In genomic region chr13:102873412-102874016, GRCm38 (mm10) we compare ENCODE assay signal across 24 mouse cellular contexts.
DNase-seq lines count a peak whose midpoint lies in the region; ATAC-seq and TF ChIP-seq lines count a peak whose summit lies in the region.
"Had no signal": no experiment of that assay in that cellular context is flagged by ENCODE, and none has a peak within 500 bp of the region (broad histone marks: within the 10 kb centered on the region; RNA-seq: fewer than 3 reads in every experiment).

No protein-coding gene starts in this region.

- no peak overlapping the region for H3K9ac ChIP-seq in hindbrain, embryonic 13.5 days
- H3K9ac ChIP-seq in CH12.LX (ENCODE audit: insufficient read depth, low read depth), result peak overlapping the region; percentile 80
- H3K9ac ChIP-seq: forebrain, embryonic 15.5 days; hindbrain, embryonic 15.5 days; kidney, embryonic 15.5 days had no signal

- in situ Hi-C loops in CH12.LX (cut with MboI; ENCODE audit: low pct_ligation_motif_present, low pct_unique_long_range_greater_than_20kb, low sequenced_read_pairs), result no loop called here

- dilution Hi-C loops in CH12.LX (cut with MboI; ENCODE audit: extremely low pct_ligation_motif_present, extremely low pct_unique_long_range_greater_than_20kb, low sequenced_read_pairs), result no loop called here

- no peak; the same call in none of the 2 replicates for TF ChIP-seq RAD21 in CH12.LX (IDR thresholded peaks at IDR 0.05; ENCODE audit: low read depth, low read length)

- no peak for TF ChIP-seq CTCF in CH12.LX (conservative IDR thresholded peaks at IDR 0.05 in 1 of 2, IDR thresholded peaks at IDR 0.05 in 1 of 2; ENCODE audit: low read depth in 2 of 2, low read length in 2 of 2)

- no peak for DNase-seq in heart, embryonic 10.5 days (ENCODE audit: low spot score)
- no peak for DNase-seq in heart, postnatal 10 days
- DNase-seq in hindbrain, embryonic 10.5 days (ENCODE audit: low spot score), result no peak
- DNase-seq in A20 (ENCODE audit: low read depth, low spot score), result peak; percentile 27
- DNase-seq in CH12.LX (ENCODE audit: extremely low read depth), result peak; percentile 87
- DNase-seq in liver, result no peak
- DNase-seq in adipocyte (ENCODE audit: low spot score), result no peak
- DNase-seq: adrenal gland, postnatal 36 days; cerebellum, adult 11 months; cerebellum, postnatal 10 days; gastrocnemius, postnatal 14 days; kidney, postnatal 4 days; right cerebral cortex, adult 18-20 months; right cerebral cortex, postnatal 4 days; thymus, postnatal 25 days had no signal

- TF ChIP-seq POLR2A in CH12.LX (IDR thresholded peaks at IDR 0.05; ENCODE audit: low read depth, low read length), result peak; percentile 58

- peak overlapping the region; percentile 67 for H3K27ac ChIP-seq in heart, embryonic 10.5 days
- peak overlapping the region; percentile 40; the same call in 1 of the 2 replicates for H3K27ac ChIP-seq in hindbrain, embryonic 10.5 days
- no peak overlapping the region for H3K27ac ChIP-seq in hindbrain, embryonic 13.5 days
- peak overlapping the region; percentile 99 for H3K27ac ChIP-seq in CH12.LX (ENCODE audit: insufficient read depth, low read depth)
- H3K27ac ChIP-seq: forebrain, embryonic 15.5 days; hindbrain, embryonic 15.5 days; kidney, embryonic 15.5 days; left cerebral cortex, adult 2 months; midbrain, embryonic 10.5 days had no signal

- no peak overlapping the region for H3K4me2 ChIP-seq in hindbrain, embryonic 13.5 days
- H3K4me2 ChIP-seq in CH12.LX (ENCODE audit: insufficient read depth, low read depth, poor library complexity, severe bottlenecking), result peak overlapping the region; percentile 91
- H3K4me2 ChIP-seq: forebrain, embryonic 15.5 days; heart, embryonic 11.5 days; hindbrain, embryonic 15.5 days; kidney, embryonic 15.5 days had no signal

- intact Hi-C loops in heart, postnatal 10 days (cut with DNase I), result no loop called here

- H3K4me3 ChIP-seq in heart, embryonic 10.5 days, result no peak overlapping the region
- H3K4me3 ChIP-seq in hindbrain, embryonic 10.5 days, result no peak overlapping the region
- H3K4me3 ChIP-seq in hindbrain, embryonic 13.5 days, result no peak overlapping the region
- peak overlapping the region in 1 of 3 experiments; percentile 20 for H3K4me3 ChIP-seq in CH12.LX (replicated peaks in 1 of 3; ENCODE audit: low read depth in 2 of 3, low read length in 2 of 3, poor library complexity in 1 of 3)
- H3K4me3 ChIP-seq: forebrain, embryonic 15.5 days; hindbrain, embryonic 15.5 days; kidney, embryonic 15.5 days; left cerebral cortex, adult 2 months; midbrain, embryonic 10.5 days had no signal

- ATAC-seq in hindbrain, embryonic 13.5 days (ENCODE audit: low FRiP score), result no peak
- ATAC-seq: intestine, postnatal 0 days; midbrain, embryonic 16.5 days had no signal

- peaks cover 52% of the 10 kb centered on the region for H3K4me1 ChIP-seq in heart, embryonic 10.5 days
- H3K4me1 ChIP-seq in hindbrain, embryonic 10.5 days (replicated peaks), result peaks cover 51% of the 10 kb centered on the region
- peaks cover 22% of the 10 kb centered on the region for H3K4me1 ChIP-seq in hindbrain, embryonic 13.5 days (replicated peaks)
- H3K4me1 ChIP-seq in CH12.LX (ENCODE audit: control insufficient read depth in 1 of 2, insufficient read depth in 2 of 2), result peaks cover 9 to 55% of the 10 kb centered on the region in 2 experiments; a peak in 3 of 4 replicates

- H3K27me3 ChIP-seq in heart, embryonic 10.5 days (ENCODE audit: insufficient read depth, poor library complexity, severe bottlenecking), result no peaks in the 10 kb centered on the region
- H3K27me3 ChIP-seq in hindbrain, embryonic 10.5 days (ENCODE audit: insufficient read depth, poor library complexity, severe bottlenecking), result no peaks in the 10 kb centered on the region
- H3K27me3 ChIP-seq in hindbrain, embryonic 13.5 days, result no peaks in the 10 kb centered on the region
- no peaks in the 10 kb centered on the region for H3K27me3 ChIP-seq in CH12.LX (replicated peaks)
- H3K27me3 ChIP-seq: forebrain, embryonic 15.5 days; hindbrain, embryonic 15.5 days; kidney, embryonic 15.5 days had no signal

- H3K9me3 ChIP-seq in heart, embryonic 10.5 days, result no peaks in the 10 kb centered on the region
- H3K9me3 ChIP-seq in hindbrain, embryonic 10.5 days, result peaks cover 3% of the 10 kb centered on the region
- H3K9me3 ChIP-seq in hindbrain, embryonic 13.5 days, result peaks cover 3% of the 10 kb centered on the region; the same call in 1 of the 2 replicates
- peaks cover 2% of the 10 kb centered on the region for H3K9me3 ChIP-seq in CH12.LX (replicated peaks; ENCODE audit: low read length)
- H3K9me3 ChIP-seq: forebrain, embryonic 15.5 days; hindbrain, embryonic 15.5 days had no signal

- WGBS in heart, embryonic 10.5 days, result 87% methylated on average over 5 of the region's 5 CpGs
- WGBS in hindbrain, embryonic 10.5 days, result 92% methylated on average over 5 of the region's 5 CpGs
- 94% methylated on average over 5 of the region's 5 CpGs for WGBS in hindbrain, embryonic 13.5 days

- peaks cover 7% of the 10 kb centered on the region; the same call in 1 of the 2 replicates for H3K36me3 ChIP-seq in heart, embryonic 10.5 days
- H3K36me3 ChIP-seq in hindbrain, embryonic 10.5 days, result peaks cover 3% of the 10 kb centered on the region; the same call in 1 of the 2 replicates
- no peaks in the 10 kb centered on the region for H3K36me3 ChIP-seq in hindbrain, embryonic 13.5 days
- no peaks in the 10 kb centered on the region for H3K36me3 ChIP-seq in CH12.LX (replicated peaks in 1 of 2; ENCODE audit: control insufficient read depth in 1 of 2, insufficient read depth in 1 of 2, low read length in 1 of 2)
- H3K36me3 ChIP-seq: forebrain, embryonic 15.5 days; hindbrain, embryonic 15.5 days; kidney, embryonic 15.5 days had no signal

- H3K79me2 ChIP-seq in CH12.LX (replicated peaks; ENCODE audit: control insufficient read depth, extremely low read depth, insufficient read depth, poor library complexity, severe bottlenecking), result peaks cover 53% of the 10 kb centered on the region

- TF ChIP-seq EP300 in CH12.LX (IDR thresholded peaks at IDR 0.05; ENCODE audit: low read length), result peak; percentile 98

TF ChIP-seq in CH12.LX, 34 proteins besides CTCF, POLR2A, EP300 and RAD21:
- peak; percentile 99 for TF ChIP-seq JUND (conservative IDR thresholded peaks at IDR 0.05; ENCODE audit: low read depth, low read length)
- TF ChIP-seq ELF1 (IDR thresholded peaks at IDR 0.05; ENCODE audit: low read depth, low read length), result peak; percentile 35; the same call in 1 of the 2 replicates
- peak; percentile 66; the same call in 1 of the 2 replicates for TF ChIP-seq ZMIZ1 (IDR thresholded peaks at IDR 0.05; ENCODE audit: low read depth, low read length)
- TF ChIP-seq POLR2AphosphoS2 (IDR thresholded peaks at IDR 0.05; ENCODE audit: low read depth, low read length), result no peak; the same call in 1 of the 2 replicates
- peak; percentile 93 for TF ChIP-seq MAZ (IDR thresholded peaks at IDR 0.05; ENCODE audit: low read depth, low read length)
- TF ChIP-seq NELFE (IDR thresholded peaks at IDR 0.05; ENCODE audit: low read depth, low read length), result peak; percentile 62
- no peak for TF ChIP-seq E2F4 (IDR thresholded peaks at IDR 0.05; ENCODE audit: insufficient replicate concordance, low read depth, low read length)
- TF ChIP-seq UBTF (IDR thresholded peaks at IDR 0.05; ENCODE audit: low read depth, low read length), result peak; percentile 70; the same call in 1 of the 2 replicates
- peak; percentile 50 for TF ChIP-seq NRF1 (IDR thresholded peaks at IDR 0.05; ENCODE audit: low read depth, low read length)
- peak; percentile 90 for TF ChIP-seq MYC (IDR thresholded peaks at IDR 0.05; ENCODE audit: low read depth, low read length)
- peak; percentile 81; the same call in 1 of the 2 replicates for TF ChIP-seq MAFK (IDR thresholded peaks at IDR 0.05; ENCODE audit: insufficient replicate concordance, low read length)
- peak; percentile 100 for TF ChIP-seq MEF2A (IDR thresholded peaks at IDR 0.05; ENCODE audit: borderline replicate concordance, low read depth, low read length)
- peak; percentile 87 for TF ChIP-seq SIN3A (IDR thresholded peaks at IDR 0.05; ENCODE audit: low read length)
- no peak; the same call in 1 of the 2 replicates for TF ChIP-seq SMC3 (IDR thresholded peaks at IDR 0.05; ENCODE audit: low read depth, low read length)
- no peak for TF ChIP-seq ZC3H11A (IDR thresholded peaks at IDR 0.05; ENCODE audit: low read depth, low read length)
- TF ChIP-seq ZKSCAN1 (IDR thresholded peaks at IDR 0.05; ENCODE audit: borderline replicate concordance, low read depth, low read length), result no peak
- TF ChIP-seq PAX5 (IDR thresholded peaks at IDR 0.05; ENCODE audit: low read length), result no peak
- peak; percentile 100 for TF ChIP-seq IRF4 (IDR thresholded peaks at IDR 0.05; ENCODE audit: low read depth, low read length)
- TF ChIP-seq MXI1 (IDR thresholded peaks at IDR 0.05; ENCODE audit: low read depth, low read length), result peak; percentile 77
- peak; percentile 92 for TF ChIP-seq CHD1 (IDR thresholded peaks at IDR 0.05; ENCODE audit: low read depth, low read length)
- no peak for TF ChIP-seq GABPA (IDR thresholded peaks at IDR 0.05; ENCODE audit: insufficient replicate concordance, low read depth, low read length)
- peak; percentile 97 for TF ChIP-seq ETS1 (conservative IDR thresholded peaks at IDR 0.05; ENCODE audit: low read depth, low read length)
- peak; percentile 89 for TF ChIP-seq CHD2 (IDR thresholded peaks at IDR 0.05; ENCODE audit: low read length)
- no peak for TF ChIP-seq USF1 (IDR thresholded peaks at IDR 0.05; ENCODE audit: low read depth, low read length)
- peak; percentile 98 for TF ChIP-seq TCF12 (IDR thresholded peaks at IDR 0.05; ENCODE audit: low read depth, low read length)
- peak; percentile 92 for TF ChIP-seq BHLHE40 (IDR thresholded peaks at IDR 0.05; ENCODE audit: low read depth, low read length)
- peak; percentile 37; the same call in 1 of the 2 replicates for TF ChIP-seq HCFC1 (IDR thresholded peaks at IDR 0.05; ENCODE audit: low read depth, low read length)
- 0 out of 2 replicates have a peak, but pooled peaks have one; percentile 53 for TF ChIP-seq KAT2A (IDR thresholded peaks at IDR 0.05; ENCODE audit: insufficient replicate concordance, low read length)
- TF ChIP-seq ZNF384 (IDR thresholded peaks at IDR 0.05; ENCODE audit: low read depth, low read length), result peak; percentile 96
- peak; percentile 83; the same call in 1 of the 2 replicates for TF ChIP-seq MAX (IDR thresholded peaks at IDR 0.05; ENCODE audit: low read length)
- TF ChIP-seq RCOR1 (conservative IDR thresholded peaks at IDR 0.05; ENCODE audit: low read depth, low read length), result peak; percentile 98
- peak; percentile 97 for TF ChIP-seq JUN (IDR thresholded peaks at IDR 0.05; ENCODE audit: insufficient read depth, low read depth, low read length)
- TF ChIP-seq TBP (conservative IDR thresholded peaks at IDR 0.05; ENCODE audit: low read depth, low read length), result peak; percentile 77; the same call in 1 of the 2 replicates
- TF ChIP-seq USF2 (conservative IDR thresholded peaks at IDR 0.05; ENCODE audit: low read depth, low read length), result no peak; the same call in 1 of the 2 replicates

Comparison
In these comparisons a context has a peak if more than half of its experiments do, and no peak if none do; other contexts are left out.
1. DNase-seq: peak in A20 (single experiment) and CH12.LX (single experiment); none in heart, embryonic 10.5 days (single experiment), heart, postnatal 10 days (0 of 2), hindbrain, embryonic 10.5 days (single experiment), liver (single experiment) and adipocyte (single experiment).